ENCODE assay signal across 10 mouse cellular contexts in the genomic region with DNA sequence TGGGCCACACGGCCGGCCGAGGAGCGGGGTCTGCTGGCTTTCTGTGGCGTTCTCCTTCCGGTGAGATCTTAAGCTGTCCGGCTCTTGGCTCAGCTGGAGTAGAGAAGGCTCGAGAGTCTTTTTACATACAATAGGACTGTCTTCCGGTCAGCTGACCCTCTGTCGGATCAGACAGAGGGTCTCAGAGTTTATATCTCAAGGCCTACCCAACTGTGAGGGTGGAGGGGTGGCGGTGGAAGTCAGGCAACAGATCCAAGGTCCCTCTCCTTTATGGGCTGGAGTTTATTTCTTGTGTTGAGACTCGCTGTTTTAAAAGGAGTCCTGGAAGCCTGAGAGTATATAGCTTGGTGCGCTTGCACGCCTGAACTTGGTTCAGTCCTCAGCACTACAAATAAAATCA. TPM values are rescaled to one million over a fixed set of nuclear protein-coding genes. Genes with fewer than 3 reads are reported as not detected.
DNase-seq lines count a peak whose midpoint lies in the region; ATAC-seq and TF ChIP-seq lines count a peak whose summit lies in the region.
"Had no signal": no experiment of that assay in that cellular context is flagged by ENCODE, and none has a peak within 500 bp of the region (broad histone marks: within the 10 kb centered on the region; RNA-seq: fewer than 3 reads in every experiment).

A gene (minus strand): TSS at position 101 of the 400 bp plus-strand sequence.

- H3K4me1 ChIP-seq in heart, adult 2 months (ENCODE audit: control insufficient read depth, insufficient read depth, low read length) = peaks cover 6% of the 10 kb centered on the region
- no peaks in the 10 kb centered on the region; the same call in 1 of the 2 replicates for H3K4me1 ChIP-seq in intestine, embryonic 15.5 days (replicated peaks)
- H3K4me1 ChIP-seq: neural tube, embryonic 12.5 days had no signal

- no peaks in the 10 kb centered on the region for H3K27me3 ChIP-seq in heart, adult 2 months (ENCODE audit: control insufficient read depth, insufficient read depth, low read length)
- H3K27me3 ChIP-seq in intestine, embryonic 15.5 days (replicated peaks) = no peaks in the 10 kb centered on the region
- H3K27me3 ChIP-seq: neural tube, embryonic 12.5 days had no signal

- no peak for DNase-seq in heart, adult 2 months
- no peak for DNase-seq in heart, adult 9 months (ENCODE audit: low spot score in 2 of 2)
- DNase-seq in urinary bladder, adult 2 months (ENCODE audit: low spot score) = no peak
- no peak for DNase-seq in urinary bladder, postnatal 14 days (ENCODE audit: low spot score)
- no peak for DNase-seq in MN1 (ENCODE audit: low spot score)
- DNase-seq in ovary, postnatal 36 days (ENCODE audit: low spot score) = no peak
- DNase-seq in embryo, embryonic 10.5 days (ENCODE audit: low spot score) = no peak
- DNase-seq: cerebellum, postnatal 10 days had no signal

- no peaks in the 10 kb centered on the region for H3K79me2 ChIP-seq in heart, adult 2 months (replicated peaks; ENCODE audit: control insufficient read depth, insufficient read depth, low read length)

- TF ChIP-seq EP300 in heart, adult 2 months (IDR thresholded peaks at IDR 0.05; ENCODE audit: insufficient read depth, low read depth, low read length) = no peak

- no peak within 1 kb of the TSS for H3K4me2 ChIP-seq in intestine, embryonic 15.5 days (replicated peaks)
- H3K4me2 ChIP-seq: neural tube, embryonic 12.5 days had no signal

- intact Hi-C loops in heart, adult 2 months (cut with DNase I) = no loop called here

- 80% methylated on average over 14 of the region's 14 CpGs for WGBS in heart, adult 2 months
- WGBS in intestine, embryonic 15.5 days = 85% methylated on average over 14 of the region's 14 CpGs

- no peaks in the 10 kb centered on the region for H3K36me3 ChIP-seq in heart, adult 2 months (ENCODE audit: control insufficient read depth, insufficient read depth, low read length)
- H3K36me3 ChIP-seq in intestine, embryonic 15.5 days = no peaks in the 10 kb centered on the region
- H3K36me3 ChIP-seq: neural tube, embryonic 12.5 days had no signal

- no peak within 1 kb of the TSS for H3K27ac ChIP-seq in heart, adult 2 months
- H3K27ac ChIP-seq in intestine, embryonic 15.5 days = no peak within 1 kb of the TSS
- H3K27ac ChIP-seq: neural tube, embryonic 12.5 days had no signal

- ATAC-seq in intestine, embryonic 15.5 days = no peak

- no peak within 1 kb of the TSS for H3K9ac ChIP-seq in heart, adult 2 months (ENCODE audit: low read depth, low read length)
- H3K9ac ChIP-seq in intestine, embryonic 15.5 days = no peak within 1 kb of the TSS
- H3K9ac ChIP-seq: neural tube, embryonic 12.5 days had no signal

- no peak within 1 kb of the TSS for H3K4me3 ChIP-seq in heart, adult 2 months
- H3K4me3 ChIP-seq in intestine, embryonic 15.5 days (replicated peaks) = no peak within 1 kb of the TSS
- H3K4me3 ChIP-seq: neural tube, embryonic 12.5 days had no signal

- TF ChIP-seq POLR2A in heart, adult 2 months (IDR thresholded peaks at IDR 0.05; ENCODE audit: insufficient read depth, low read depth, low read length) = no peak

- TF ChIP-seq CTCF in heart, adult 2 months (IDR thresholded peaks at IDR 0.05) = no peak

- no peaks in the 10 kb centered on the region for H3K9me3 ChIP-seq in intestine, embryonic 15.5 days
- H3K9me3 ChIP-seq: neural tube, embryonic 12.5 days had no signal

RNA-seq across cellular contexts. Expression of the gene that starts here (rescaled TPM):
- 10 to 100 TPM; 49.3 to 51.8 TPM for total RNA-seq in heart, adult 2 months (2021)
- polyA plus RNA-seq in heart, adult 2 months (2012; rRNA removed) = 23.8 and 39.0 TPM in 2 replicates
- polyA plus RNA-seq in urinary bladder, adult 2 months (2012; rRNA removed) = 20.3 and 24.9 TPM in 2 replicates
- 11.6 and 15.4 TPM in 2 replicates for polyA plus RNA-seq in intestine, embryonic 15.5 days (2015; fragmentation: Nextera tagmentation; extraction: Ambion mirVana)
